Mouse (Mus musculus): ENCODE measurements around the gene Gm45753.

DNA sequence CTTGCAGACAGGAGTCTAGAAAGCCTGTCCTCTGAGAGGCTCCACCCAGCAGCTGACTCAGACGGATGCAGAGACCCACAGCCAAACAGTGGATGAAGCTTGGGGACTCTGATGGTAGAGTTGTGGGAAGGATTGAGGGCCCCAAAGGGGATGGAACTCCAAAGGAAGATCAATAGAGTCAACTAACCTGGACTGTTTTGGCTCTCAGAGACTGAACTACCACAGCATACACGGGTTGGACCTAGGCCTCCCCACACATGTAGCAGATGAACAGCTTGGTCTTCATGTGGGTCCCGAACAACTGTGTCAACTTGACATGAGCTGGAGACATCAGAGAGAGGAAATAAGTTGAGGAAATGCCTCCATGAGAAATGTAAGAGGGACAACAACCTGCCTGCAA, 45.4 kb downstream of the Gm45753 start:
- TF ChIP-seq POLR2A (IDR thresholded peaks at IDR 0.05; ENCODE audit: control insufficient read depth, extremely low read depth, insufficient read depth, low read length, poor library complexity) (no peak), CTCF (IDR thresholded peaks at IDR 0.05; ENCODE audit: borderline replicate concordance, control insufficient read depth, extremely low read depth, insufficient read depth, low read length, poor library complexity) (no peak)
